Mouse (Mus musculus) heart, embryonic 10.5 days (tissue): ENCODE results near the gene Irx2. TPM values are rescaled to one million over a fixed set of nuclear protein-coding genes. Genes with fewer than 3 reads are reported as not detected.
A peak's percentile ranks its signal among the peaks of the same experiment; 100 is the strongest.

Experiments used
- DNase-seq: peaks from one replicate; pipeline ENCODE4 v3.0.0-alpha.2; 2017; ENCODE audit warnings: low spot score
- H3K27ac ChIP-seq: fragments of 300-500 bp; sonication (generic); 2 replicates; pipeline ENCODE4 v1.5.1; 2016; ENCODE audit warnings: mild to moderate bottlenecking
- H3K27me3 ChIP-seq: fragments of 300-500 bp; sonication (generic); 2 replicates; pipeline ENCODE4 v1.6.1; 2016; ENCODE audit warnings: mild to moderate bottlenecking; ENCODE audit not compliant: poor library complexity, insufficient read depth, severe bottlenecking
- H3K36me3 ChIP-seq: fragments of 300-500 bp; sonication (generic); 2 replicates; pipeline ENCODE4 v1.6.1; 2016; ENCODE audit warnings: mild to moderate bottlenecking, moderate library complexity
- H3K4me1 ChIP-seq: fragments of 300-500 bp; sonication (generic); 2 replicates; pipeline ENCODE4 v1.6.1; 2016; ENCODE audit warnings: mild to moderate bottlenecking
- H3K4me3 ChIP-seq: fragments of 300-500 bp; sonication (generic); 2 replicates; pipeline ENCODE4 v1.5.1; 2016; ENCODE audit warnings: mild to moderate bottlenecking, moderate library complexity
- H3K9me3 ChIP-seq: fragments of 300-500 bp; sonication (generic); 2 replicates; pipeline ENCODE4 v1.6.1; 2016; ENCODE audit warnings: mild to moderate bottlenecking, moderate library complexity
- WGBS: fragments of 180-500 bp; shearing (Covaris S2); methylation state at CpG from one replicate; pipeline ENCODE4 v1.1.7; 2016; 5-methylcytosine and 5-hydroxymethylcytosine counted together
- polyA plus RNA-seq: library from polyadenylated mRNA; unstranded; fragments of >200 nt; fragmentation: Nextera tagmentation; extraction: Ambion mirVana; gene quantifications from 2 replicates; pipeline ENCODE4 v1.2.1, GENCODE M21; 2016

The Irx2 gene
- polyA plus RNA-seq, 1 experiment from 2014 or later: 10.1 TPM

DNA sequence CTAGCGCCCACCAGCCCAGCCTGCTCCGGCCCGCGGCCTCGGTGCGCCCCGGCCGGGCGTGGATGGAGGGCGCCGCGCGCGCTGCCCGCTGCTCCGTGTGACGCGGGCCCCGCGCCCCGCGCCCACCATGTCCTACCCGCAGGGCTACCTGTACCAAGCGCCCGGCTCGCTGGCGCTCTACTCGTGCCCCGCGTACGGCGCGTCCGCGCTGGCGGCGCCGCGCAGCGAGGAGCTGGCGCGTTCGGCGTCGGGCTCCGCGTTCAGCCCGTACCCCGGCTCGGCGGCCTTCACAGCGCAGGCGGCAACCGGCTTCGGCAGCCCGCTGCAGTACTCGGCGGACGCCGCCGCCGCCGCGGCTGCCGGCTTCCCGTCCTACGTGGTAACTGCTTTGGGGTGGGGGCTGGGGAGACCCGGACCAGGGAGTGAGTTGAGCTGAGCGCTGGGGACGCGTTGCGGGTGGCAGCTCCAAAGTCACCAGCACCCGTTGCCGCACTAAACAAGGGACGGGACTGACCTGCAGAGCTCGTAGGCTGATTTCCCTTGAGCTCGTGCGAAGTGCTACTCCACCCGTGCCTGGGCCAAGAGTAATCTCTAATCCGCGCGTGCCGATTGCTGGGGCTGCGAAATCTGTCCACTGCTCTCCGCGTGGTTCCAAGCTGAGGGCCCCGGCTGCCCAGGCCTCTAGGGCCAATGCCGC lies 463 bp downstream of the Irx2 start:
- no peak for DNase-seq
- Histone ChIP-seq H3K4me1 (peaks cover 40% of the 10 kb centered on the region), H3K9me3 (no peaks in the 10 kb centered on the region), H3K4me3 (peak overlapping the region; percentile 80), H3K27ac (peak overlapping the region; percentile 90), H3K27me3 (peaks cover 97% of the 10 kb centered on the region), H3K36me3 (0 out of 2 replicates have a peak, but pooled peaks cover 7% of the 10 kb centered on the region)
- WGBS: under 1% methylated on average over 88 of the region's 88 CpGs

DNA sequence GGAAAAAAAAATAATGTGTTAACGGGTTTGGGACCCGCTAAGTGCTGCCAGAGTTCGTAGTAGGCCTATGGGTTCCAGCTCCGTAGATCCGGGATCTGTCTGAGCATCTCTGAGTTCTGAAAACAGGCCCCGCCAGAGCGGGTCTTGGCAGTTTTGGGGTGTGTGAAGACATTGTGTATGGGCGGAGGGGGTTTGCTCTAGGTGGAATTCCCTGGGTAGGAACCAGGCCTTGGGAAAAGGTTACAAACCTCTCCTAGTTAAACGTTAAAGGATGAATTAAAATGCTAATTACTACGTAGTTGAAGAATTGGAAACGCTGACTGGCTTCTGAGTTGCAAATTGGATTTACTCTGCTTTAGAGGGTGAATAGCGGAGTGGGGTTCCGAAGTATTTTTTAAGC lies 1.2 kb downstream of the Irx2 start:
- under 1% methylated on average over 13 of the region's 13 CpGs for WGBS
- no peak for DNase-seq
- Histone ChIP-seq H3K36me3 (0 out of 2 replicates have a peak, but pooled peaks cover 7% of the 10 kb centered on the region), H3K4me3 (peak overlapping the region; percentile 80), H3K27me3 (peaks cover 98% of the 10 kb centered on the region), H3K27ac (peak overlapping the region; percentile 90), H3K9me3 (no peaks in the 10 kb centered on the region), H3K4me1 (peaks cover 34% of the 10 kb centered on the region)

DNA sequence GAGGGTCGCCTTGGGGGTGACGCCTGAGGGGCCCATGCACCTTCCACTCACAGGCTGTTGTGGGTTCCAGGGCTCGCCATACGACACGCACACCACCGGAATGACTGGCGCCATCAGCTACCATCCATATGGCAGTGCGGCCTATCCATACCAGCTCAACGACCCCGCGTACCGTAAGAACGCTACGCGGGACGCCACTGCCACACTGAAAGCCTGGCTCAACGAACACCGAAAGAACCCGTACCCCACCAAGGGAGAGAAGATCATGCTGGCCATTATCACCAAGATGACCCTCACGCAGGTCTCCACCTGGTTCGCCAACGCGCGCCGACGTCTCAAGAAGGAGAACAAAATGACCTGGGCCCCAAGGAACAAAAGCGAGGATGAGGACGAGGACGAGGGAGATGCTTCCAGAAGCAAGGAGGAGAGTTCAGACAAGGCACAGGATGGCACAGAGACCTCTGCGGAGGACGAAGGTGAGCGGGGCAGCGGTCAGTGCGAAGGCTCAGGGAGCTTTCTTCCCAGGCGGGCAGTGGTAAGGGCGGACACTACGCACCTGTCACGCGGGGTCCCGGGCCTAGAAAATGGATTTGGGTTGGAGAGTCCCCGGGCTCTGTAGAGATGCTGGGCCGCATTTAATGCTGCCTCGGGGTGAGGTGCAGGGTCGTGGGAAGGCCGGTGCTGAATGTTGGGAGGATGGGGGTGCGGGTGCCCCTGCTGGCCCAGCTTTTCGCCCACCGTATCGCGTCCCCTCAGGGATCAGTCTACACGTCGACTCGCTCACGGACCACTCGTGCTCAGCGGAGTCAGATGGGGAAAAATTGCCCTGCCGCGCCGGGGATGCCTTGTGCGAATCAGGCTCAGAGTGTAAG lies 2.1 kb downstream of the Irx2 start:
- H3K36me3 ChIP-seq: 0 out of 2 replicates have a peak, but pooled peaks cover 7% of the 10 kb centered on the region
- peak overlapping the region; percentile 80 for H3K4me3 ChIP-seq
- peaks cover 34% of the 10 kb centered on the region for H3K4me1 ChIP-seq
- DNase-seq: no peak
- H3K9me3 ChIP-seq: no peaks in the 10 kb centered on the region
- peaks cover 99% of the 10 kb centered on the region for H3K27me3 ChIP-seq
- WGBS: 2% methylated on average over 60 of the region's 60 CpGs
- peak overlapping the region; percentile 90 for H3K27ac ChIP-seq

GRCm38 (mm10) chr13:72631373-72632021 lies 2.9 kb downstream of the Irx2 start:
- peaks cover 37% of the 10 kb centered on the region for H3K4me1 ChIP-seq
- WGBS: under 1% methylated on average over 62 of the region's 62 CpGs
- H3K27me3 ChIP-seq: peaks cover 99% of the 10 kb centered on the region
- no peak for DNase-seq
- H3K36me3 ChIP-seq: 0 out of 2 replicates have a peak, but pooled peaks cover 7% of the 10 kb centered on the region
- H3K27ac ChIP-seq: peak overlapping the region; percentile 79
- no peaks in the 10 kb centered on the region for H3K9me3 ChIP-seq
- peak overlapping the region; percentile 80 for H3K4me3 ChIP-seq

GRCm38 (mm10) chr13:72632361-72632760 lies 3.7 kb downstream of the Irx2 start:
- 0 out of 2 replicates have a peak, but pooled peaks cover 7% of the 10 kb centered on the region for H3K36me3 ChIP-seq
- H3K4me1 ChIP-seq: peaks cover 33% of the 10 kb centered on the region
- DNase-seq: no peak
- no peak overlapping the region for H3K27ac ChIP-seq
- WGBS: 15% methylated on average over 6 of the region's 6 CpGs
- H3K9me3 ChIP-seq: no peaks in the 10 kb centered on the region
- peaks cover 99% of the 10 kb centered on the region for H3K27me3 ChIP-seq
- peak overlapping the region; percentile 80 for H3K4me3 ChIP-seq

- Histone ChIP-seq H3K36me3 (0 out of 2 replicates have a peak, but pooled peaks cover 7% of the 10 kb centered on the region), H3K4me1 (peaks cover 26% of the 10 kb centered on the region), H3K4me3 (peak overlapping the region; percentile 80; the same call in 1 of the 2 replicates), H3K9me3 (no peaks in the 10 kb centered on the region), H3K27me3 (peaks cover 99% of the 10 kb centered on the region), H3K27ac (no peak overlapping the region)
- 33% methylated on average over 2 of the region's 2 CpGs for WGBS
- DNase-seq: no peak
Observed at GRCm38 (mm10) chr13:72633097-72633496, 4.5 kb downstream of the Irx2 start.

DNA sequence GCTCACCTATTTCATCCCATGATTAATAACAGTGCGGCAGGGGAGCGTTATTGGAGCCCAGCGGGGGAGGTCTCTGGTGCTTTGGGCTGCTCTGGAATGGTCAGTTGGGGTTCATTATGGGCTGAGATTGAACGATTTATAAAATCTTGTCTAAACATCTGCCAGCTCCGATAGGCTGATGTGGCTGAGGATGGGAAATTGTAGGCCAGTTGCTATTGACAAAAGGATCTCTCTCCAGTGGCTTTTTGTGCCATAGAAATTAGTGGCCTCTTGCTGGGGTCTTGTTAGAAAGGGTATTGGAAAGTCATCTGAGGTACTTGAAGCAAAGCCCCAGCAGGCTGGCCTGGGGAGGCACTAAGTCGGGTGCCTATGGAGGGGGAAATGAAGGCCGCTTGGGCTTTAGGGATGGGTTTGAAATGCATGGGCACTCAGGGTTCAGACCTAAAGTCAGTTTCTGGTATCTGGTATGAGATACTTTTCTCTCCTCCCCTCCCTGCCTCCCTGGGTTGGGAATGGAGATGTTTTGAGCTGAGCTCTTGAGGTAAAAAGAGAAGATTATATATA lies 6.2 kb downstream of the Irx2 start:
- peaks cover 97% of the 10 kb centered on the region for H3K27me3 ChIP-seq
- no peak overlapping the region for H3K4me3 ChIP-seq
- no peak for DNase-seq
- WGBS: 26% methylated on average over 7 of the region's 7 CpGs
- no peak overlapping the region for H3K27ac ChIP-seq
- peaks cover 30% of the 10 kb centered on the region for H3K4me1 ChIP-seq
- H3K36me3 ChIP-seq: 0 out of 2 replicates have a peak, but pooled peaks cover 7% of the 10 kb centered on the region
- no peaks in the 10 kb centered on the region for H3K9me3 ChIP-seq

GRCm38 (mm10) chr13:72636331-72636851 lies 7.8 kb downstream of the Irx2 start:
- 7% methylated on average over 20 of the region's 20 CpGs for WGBS
- Histone ChIP-seq H3K9me3 (no peaks in the 10 kb centered on the region), H3K36me3 (0 out of 2 replicates have a peak, but pooled peaks cover under 1% of the 10 kb centered on the region), H3K27ac (no peak overlapping the region), H3K27me3 (peaks cover 98% of the 10 kb centered on the region), H3K4me1 (peaks cover 25% of the 10 kb centered on the region), H3K4me3 (no peak overlapping the region)
- no peak for DNase-seq

- H3K4me3 ChIP-seq: no peak overlapping the region
- WGBS: 18% methylated on average over 3 of the region's 3 CpGs
Observed at GRCm38 (mm10) chr13:72637536-72637935, 8.9 kb downstream of the Irx2 start.

GRCm38 (mm10) chr13:72638401-72639130 lies 9.9 kb downstream of the Irx2 start:
- Histone ChIP-seq H3K27me3 (peaks cover 96% of the 10 kb centered on the region), H3K9me3 (no peaks in the 10 kb centered on the region), H3K4me1 (peaks cover 20% of the 10 kb centered on the region), H3K36me3 (no peaks in the 10 kb centered on the region), H3K27ac (0 out of 2 replicates have a peak overlapping the region, but pooled peaks have one; percentile 31), H3K4me3 (peak overlapping the region; percentile 58)
- 2% methylated on average over 26 of the region's 26 CpGs for WGBS
- DNase-seq: no peak

More at GRCm38 (mm10) chr13:72637536-72637935, 8.9 kb downstream of the Irx2 start:
- no peak overlapping the region for H3K27ac ChIP-seq
- peaks cover 20% of the 10 kb centered on the region for H3K4me1 ChIP-seq
- no peaks in the 10 kb centered on the region for H3K36me3 ChIP-seq
- H3K9me3 ChIP-seq: no peaks in the 10 kb centered on the region
- H3K27me3 ChIP-seq: peaks cover 97% of the 10 kb centered on the region
- no peak for DNase-seq

GRCm38 (mm10) chr13:72639441-72640130 lies 11.0 kb downstream of the Irx2 start:
- H3K9me3 ChIP-seq: no peaks in the 10 kb centered on the region
- WGBS: 1% methylated on average over 32 of the region's 32 CpGs
- H3K4me3 ChIP-seq: peak overlapping the region; percentile 58
- no peaks in the 10 kb centered on the region for H3K36me3 ChIP-seq
- no peak for DNase-seq
- peaks cover 20% of the 10 kb centered on the region for H3K4me1 ChIP-seq
- H3K27me3 ChIP-seq: peaks cover 91% of the 10 kb centered on the region
- peak overlapping the region; percentile 31; the same call in 1 of the 2 replicates for H3K27ac ChIP-seq
